Mouse (Mus musculus) forebrain, embryonic 14.5 days (tissue): Measurements from ENCODE around the gene Eif3a. TPM values are rescaled to one million over a fixed set of nuclear protein-coding genes. Genes with fewer than 3 reads are reported as not detected.

Experiments
- ATAC-seq: fragments of 200-750 bp; cut with Nextera tagmentation; 2 replicates; pipeline ENCODE4 v1.8.0; 2017; ENCODE audit warnings: mild to moderate bottlenecking, moderate library complexity
- DNase-seq: peaks from one replicate; pipeline ENCODE4 v3.0.0-alpha.2; 2015; ENCODE audit warnings: low spot score
- H3K27ac ChIP-seq: fragments of 300-500 bp; sonication (generic); 2 replicates; pipeline ENCODE4 v1.5.1; 2014; ENCODE audit warnings: low read depth, mild to moderate bottlenecking, control low read depth, low read length, moderate library complexity
- H3K27me3 ChIP-seq: fragments of 300-500 bp; sonication (generic); replicated peaks from 2 replicates; pipeline ENCODE4 v1.6.1; 2014; ENCODE audit warnings: low read length, control low read depth, mixed read lengths; ENCODE audit not compliant: control insufficient read depth, insufficient read depth
- H3K36me3 ChIP-seq: fragments of 300-500 bp; sonication (generic); 2 replicates; pipeline ENCODE4 v1.6.1; 2014; ENCODE audit warnings: low read length, control low read depth; ENCODE audit not compliant: control insufficient read depth, insufficient read depth
- H3K4me1 ChIP-seq: fragments of 300-500 bp; sonication (generic); 2 replicates; pipeline ENCODE4 v1.6.1; 2014; ENCODE audit warnings: antibody characterized with exemption, low read length, control low read depth; ENCODE audit not compliant: control insufficient read depth, insufficient read depth
- H3K4me2 ChIP-seq: fragments of 300-500 bp; sonication (generic); 2 replicates; pipeline ENCODE4 v1.6.1; 2014; ENCODE audit warnings: mild to moderate bottlenecking, control low read depth, low read length
- H3K4me3 ChIP-seq: fragments of 300-500 bp; sonication (generic); 2 replicates; pipeline ENCODE4 v1.5.1; 2014; ENCODE audit warnings: low read depth, low read length, control low read depth
- H3K9ac ChIP-seq: fragments of 300-500 bp; sonication (generic); 2 replicates; pipeline ENCODE4 v1.6.1; 2014; ENCODE audit warnings: mild to moderate bottlenecking, low read length, control low read depth, moderate library complexity
- H3K9me3 ChIP-seq: fragments of 300-500 bp; sonication (generic); replicated peaks from 2 replicates; pipeline ENCODE4 v1.6.1; 2016; ENCODE audit warnings: low read length, control low read depth, mixed read lengths; ENCODE audit not compliant: control insufficient read depth
- WGBS: fragments of 180-500 bp; shearing (Covaris S2); extraction: QIAGEN DNeasy Blood & Tissue Kit; methylation state at CpG from one replicate; pipeline ENCODE4 v1.1.7; 2014; 5-methylcytosine and 5-hydroxymethylcytosine counted together
- microRNA-seq: library from miRNA; unstranded; fragments of <30 nt; microRNA quantifications from one replicate; pipeline ENCODE4, GENCODE M21; 2016
- polyA plus RNA-seq: library from polyadenylated mRNA; unstranded; fragments of >200 nt; fragmentation: Nextera tagmentation; extraction: Ambion mirVana; gene quantifications from 2 replicates; pipeline ENCODE4 v1.2.1, GENCODE M21; 2014

The Eif3a gene
- polyA plus RNA-seq, 1 experiment from 2014 or later, result 107 TPM

- Histone ChIP-seq H3K4me1 (0 out of 2 replicates have a peak, but pooled peaks cover 3% of the 10 kb centered on the region), H3K36me3 (no peaks in the 10 kb centered on the region), H3K4me3 (no peak overlapping the region), H3K9ac (no peak overlapping the region), H3K4me2 (no peak overlapping the region), H3K27ac (no peak overlapping the region), H3K9me3 (no peaks in the 10 kb centered on the region), H3K27me3 (no peaks in the 10 kb centered on the region)
- WGBS, result 92% methylated on average over 2 of the region's 2 CpGs
- DNase-seq (no peak), ATAC-seq (no peak)
Observed at GRCm38 (mm10) chr19:60712577-60712976, 77.9 kb downstream of the Eif3a start.

Small RNA genes within 50 kb of the gene (microRNA-seq; reads per million reads assigned to microRNA genes)
- gene mmu-mir-3084-1, result not detected

Other genes with a start within 250 kb of the Eif3a start
- 17.2 and 20.0 TPM in 2 replicates for gene Cacul1, start 209.6 kb downstream of the Eif3a start, polyA plus RNA-seq
- gene Nanos1, start 34.7 kb downstream of the Eif3a start, polyA plus RNA-seq, result 16.1 and 16.3 TPM in 2 replicates
- gene Fam45a, start 20.9 kb upstream of the Eif3a start, polyA plus RNA-seq, result 49.7 and 54.1 TPM in 2 replicates
- 10.7 and 11.0 TPM in 2 replicates for gene Sfxn4, start 70.8 kb upstream of the Eif3a start, polyA plus RNA-seq
- gene Prdx3, start 83.9 kb upstream of the Eif3a start, polyA plus RNA-seq, result 89.7 and 103 TPM in 2 replicates
- gene Grk5, start 99.1 kb upstream of the Eif3a start, polyA plus RNA-seq, result 2.0 and 2.7 TPM in 2 replicates